Mouse (Mus musculus): ENCODE results near the gene Dpm3. TPM values are rescaled to one million over a fixed set of nuclear protein-coding genes. Genes with fewer than 3 reads are reported as not detected.

The Dpm3 gene
- polyA plus RNA-seq, 1 experiment, result 231 TPM

DNA sequence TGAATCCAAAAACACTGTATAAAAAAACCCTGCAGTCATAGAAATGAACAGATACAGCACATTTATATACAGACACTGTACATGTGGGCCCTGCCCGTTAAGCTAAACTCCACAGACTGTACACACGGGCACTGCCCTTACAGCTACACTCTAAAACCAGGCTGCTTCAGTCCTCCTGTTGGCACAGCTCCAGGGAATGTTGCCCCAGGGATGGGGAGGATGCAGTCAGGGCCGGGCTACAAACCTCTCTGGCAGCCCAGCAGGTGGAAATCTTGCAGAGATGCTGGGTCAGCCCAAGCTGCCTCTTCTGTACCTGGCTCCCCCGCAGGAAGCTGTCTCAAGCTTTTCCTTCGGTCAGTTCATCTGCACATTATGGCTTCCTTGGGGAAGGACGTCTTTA lies 12.6 kb downstream of the Dpm3 start:
- no peak for DNase-seq (ENCODE audit: low read depth in 1 of 2, low spot score in 2 of 2)
- H3K27ac ChIP-seq (ENCODE audit: insufficient read depth, low read length), result no peak overlapping the region
- peaks cover 8% of the 10 kb centered on the region; the same call in 1 of the 2 replicates for H3K4me1 ChIP-seq (ENCODE audit: control insufficient read depth, insufficient read depth, insufficient read length)
- H3K4me3 ChIP-seq (ENCODE audit: extremely low read depth, insufficient read depth, insufficient read length), result no peak overlapping the region
- WGBS, result 91% methylated on average over 6 of the region's 6 CpGs
- H3K36me3 ChIP-seq (ENCODE audit: control insufficient read depth, insufficient read depth, low read length), result no peaks in the 10 kb centered on the region; the same call in 1 of the 2 replicates
- TF ChIP-seq CTCF (IDR thresholded peaks at IDR 0.05; ENCODE audit: extremely low read depth, insufficient read depth, insufficient read length, insufficient replicate concordance) (no peak), POLR2A (IDR thresholded peaks at IDR 0.05; ENCODE audit: low read depth, low read length) (no peak; the same call in 1 of the 2 replicates)
- H3K27me3 ChIP-seq (ENCODE audit: control insufficient read depth, insufficient read depth, low read length), result no peaks in the 10 kb centered on the region

DNA sequence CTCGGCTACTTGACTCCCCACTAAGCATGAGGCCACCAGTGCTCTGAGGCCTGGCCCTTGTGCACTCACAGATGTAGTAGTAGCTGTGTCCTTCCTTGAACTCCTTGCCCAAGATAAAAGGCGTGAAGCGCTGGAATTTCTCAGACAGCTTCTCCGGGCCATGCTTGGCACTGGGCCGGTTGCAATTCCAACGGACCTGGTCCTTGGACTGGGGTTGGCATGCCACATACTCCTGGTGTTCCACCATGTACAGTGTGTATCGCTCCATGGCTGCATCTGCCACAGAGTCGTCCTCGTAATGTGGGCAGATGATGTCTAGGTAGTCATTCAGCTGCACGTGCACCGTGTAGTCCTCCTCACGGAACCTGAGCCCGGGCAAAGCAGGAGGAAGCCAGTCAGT lies 16.9 kb downstream of the Dpm3 start:
- DNase-seq (ENCODE audit: low read depth in 1 of 2, low spot score in 2 of 2), result no peak
- Histone ChIP-seq H3K4me1 (ENCODE audit: control insufficient read depth, insufficient read depth, insufficient read length) (peaks cover 9% of the 10 kb centered on the region; the same call in 1 of the 2 replicates), H3K36me3 (ENCODE audit: control insufficient read depth, insufficient read depth, low read length) (no peaks in the 10 kb centered on the region), H3K27ac (ENCODE audit: insufficient read depth, low read length) (no peak overlapping the region), H3K4me3 (ENCODE audit: extremely low read depth, insufficient read depth, insufficient read length) (no peak overlapping the region), H3K27me3 (ENCODE audit: control insufficient read depth, insufficient read depth, low read length) (peaks cover 11% of the 10 kb centered on the region; the same call in 1 of the 2 replicates)
- TF ChIP-seq POLR2A (IDR thresholded peaks at IDR 0.05; ENCODE audit: low read depth, low read length), result no peak
- TF ChIP-seq CTCF (IDR thresholded peaks at IDR 0.05; ENCODE audit: extremely low read depth, insufficient read depth, insufficient read length, insufficient replicate concordance), result no peak
- 95% methylated on average over 13 of the region's 13 CpGs for WGBS

DNA sequence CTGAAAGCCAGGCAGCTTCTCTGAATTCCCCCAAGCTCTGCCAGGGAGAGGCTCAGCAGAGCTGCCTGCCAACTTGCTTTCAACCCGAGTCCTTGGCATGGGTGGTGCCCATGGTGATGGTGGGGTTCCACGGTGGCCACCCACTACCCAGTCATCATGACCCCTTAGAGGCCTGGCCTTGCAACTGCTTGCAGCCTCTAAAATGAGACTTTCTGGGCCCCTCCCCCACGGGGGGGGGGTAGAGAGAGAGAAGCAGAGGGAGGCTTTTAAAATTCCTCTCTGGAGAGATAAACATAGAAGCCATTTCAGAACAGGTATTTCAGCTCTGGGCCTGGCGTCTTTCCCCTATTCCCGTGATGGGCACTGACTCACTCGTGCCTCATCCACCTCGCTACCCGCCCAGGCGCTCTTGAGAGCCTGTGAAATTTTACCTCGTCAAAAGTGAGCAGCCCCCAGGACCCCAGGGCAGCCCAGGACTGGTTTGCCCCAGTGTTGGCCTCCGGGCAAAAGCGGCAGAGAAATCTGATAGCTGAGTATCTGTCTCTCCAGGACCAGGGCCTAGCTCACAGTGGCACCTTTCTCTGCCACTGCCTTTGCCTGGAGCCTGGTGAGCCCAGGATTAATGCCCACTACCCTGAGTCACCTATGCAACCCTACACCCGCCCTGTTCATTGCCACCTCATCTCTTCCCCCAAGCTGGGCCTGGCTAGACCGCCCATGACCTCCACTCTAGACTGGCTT lies 18.3 kb downstream of the Dpm3 start:
- Histone ChIP-seq H3K27ac (ENCODE audit: insufficient read depth, low read length) (no peak overlapping the region), H3K4me1 (ENCODE audit: control insufficient read depth, insufficient read depth, insufficient read length) (peaks cover 14% of the 10 kb centered on the region; the same call in 1 of the 2 replicates), H3K36me3 (ENCODE audit: control insufficient read depth, insufficient read depth, low read length) (no peaks in the 10 kb centered on the region), H3K4me3 (ENCODE audit: extremely low read depth, insufficient read depth, insufficient read length) (no peak overlapping the region), H3K27me3 (ENCODE audit: control insufficient read depth, insufficient read depth, low read length) (peaks cover 11% of the 10 kb centered on the region; the same call in 1 of the 2 replicates)
- DNase-seq (ENCODE audit: low read depth in 1 of 2, low spot score in 2 of 2), result no peak
- TF ChIP-seq CTCF (IDR thresholded peaks at IDR 0.05; ENCODE audit: extremely low read depth, insufficient read depth, insufficient read length, insufficient replicate concordance) (no peak), POLR2A (IDR thresholded peaks at IDR 0.05; ENCODE audit: low read depth, low read length) (no peak)
- WGBS, result 73% methylated on average over 14 of the region's 14 CpGs

DNA sequence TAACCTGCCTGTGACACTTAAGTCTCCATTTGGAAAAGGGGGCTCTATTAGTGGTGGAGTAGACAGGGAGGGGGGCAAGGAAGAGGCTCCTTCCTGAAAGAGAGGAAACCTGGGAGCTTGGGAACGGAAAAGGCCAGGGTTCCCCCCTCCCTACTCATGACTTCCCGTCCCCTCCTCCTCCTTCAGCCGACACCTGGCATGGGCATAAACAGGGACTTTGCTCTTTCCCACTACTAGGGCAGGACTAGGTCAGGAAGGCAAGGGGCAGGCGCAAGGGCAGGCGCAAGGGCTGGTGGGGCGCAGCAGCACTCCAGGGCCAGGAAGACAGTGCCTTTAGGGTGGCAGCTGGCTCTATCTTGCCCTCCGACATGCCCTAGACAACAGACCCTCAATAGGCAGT lies 18.9 kb downstream of the Dpm3 start:
- H3K4me1 ChIP-seq (ENCODE audit: control insufficient read depth, insufficient read depth, insufficient read length), result peaks cover 14% of the 10 kb centered on the region; the same call in 1 of the 2 replicates
- DNase-seq (ENCODE audit: low read depth in 1 of 2, low spot score in 2 of 2), result no peak
- no peak for TF ChIP-seq CTCF (IDR thresholded peaks at IDR 0.05; ENCODE audit: extremely low read depth, insufficient read depth, insufficient read length, insufficient replicate concordance)
- whole genome bisulfite sequencing, result 84% methylated on average over 7 of the region's 7 CpGs
- no peak overlapping the region for H3K4me3 ChIP-seq (ENCODE audit: extremely low read depth, insufficient read depth, insufficient read length)
- H3K27ac ChIP-seq (ENCODE audit: insufficient read depth, low read length), result no peak overlapping the region
- peaks cover 11% of the 10 kb centered on the region; the same call in 1 of the 2 replicates for H3K27me3 ChIP-seq (ENCODE audit: control insufficient read depth, insufficient read depth, low read length)
- H3K36me3 ChIP-seq (ENCODE audit: control insufficient read depth, insufficient read depth, low read length), result no peaks in the 10 kb centered on the region

DNA sequence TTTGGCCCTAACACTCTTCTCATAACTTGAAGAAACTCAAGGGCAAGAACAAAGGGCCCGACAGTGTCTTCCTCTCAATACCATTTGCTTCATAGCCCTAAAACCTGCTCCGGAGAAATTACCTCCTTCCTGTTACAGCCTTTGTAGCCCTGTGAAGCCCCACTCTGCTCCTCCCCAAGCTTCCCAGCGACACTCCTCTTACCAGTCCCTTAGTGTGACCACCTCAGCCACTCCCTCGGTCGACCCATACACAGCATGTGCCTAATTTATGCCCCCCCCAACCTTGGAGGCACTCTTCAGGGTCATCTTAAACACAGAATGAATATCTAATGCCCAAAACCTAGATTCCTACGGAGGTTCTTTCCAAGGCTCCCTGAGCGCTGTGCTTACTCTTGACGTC lies 19.5 kb downstream of the Dpm3 start:
- no peak overlapping the region for H3K27ac ChIP-seq (ENCODE audit: insufficient read depth, low read length)
- peak overlapping the region; percentile 57; the same call in 1 of the 2 replicates for H3K4me3 ChIP-seq (ENCODE audit: extremely low read depth, insufficient read depth, insufficient read length)
- peaks cover 11% of the 10 kb centered on the region; the same call in 1 of the 2 replicates for H3K27me3 ChIP-seq (ENCODE audit: control insufficient read depth, insufficient read depth, low read length)
- 48% methylated on average over 8 of the region's 8 CpGs for WGBS
- TF ChIP-seq POLR2A (IDR thresholded peaks at IDR 0.05; ENCODE audit: low read depth, low read length) (no peak), CTCF (IDR thresholded peaks at IDR 0.05; ENCODE audit: extremely low read depth, insufficient read depth, insufficient read length, insufficient replicate concordance) (no peak)
- H3K4me1 ChIP-seq (ENCODE audit: control insufficient read depth, insufficient read depth, insufficient read length), result peaks cover 14% of the 10 kb centered on the region; the same call in 1 of the 2 replicates
- no peak for DNase-seq (ENCODE audit: low read depth in 1 of 2, low spot score in 2 of 2)
- no peaks in the 10 kb centered on the region for H3K36me3 ChIP-seq (ENCODE audit: control insufficient read depth, insufficient read depth, low read length)

DNA sequence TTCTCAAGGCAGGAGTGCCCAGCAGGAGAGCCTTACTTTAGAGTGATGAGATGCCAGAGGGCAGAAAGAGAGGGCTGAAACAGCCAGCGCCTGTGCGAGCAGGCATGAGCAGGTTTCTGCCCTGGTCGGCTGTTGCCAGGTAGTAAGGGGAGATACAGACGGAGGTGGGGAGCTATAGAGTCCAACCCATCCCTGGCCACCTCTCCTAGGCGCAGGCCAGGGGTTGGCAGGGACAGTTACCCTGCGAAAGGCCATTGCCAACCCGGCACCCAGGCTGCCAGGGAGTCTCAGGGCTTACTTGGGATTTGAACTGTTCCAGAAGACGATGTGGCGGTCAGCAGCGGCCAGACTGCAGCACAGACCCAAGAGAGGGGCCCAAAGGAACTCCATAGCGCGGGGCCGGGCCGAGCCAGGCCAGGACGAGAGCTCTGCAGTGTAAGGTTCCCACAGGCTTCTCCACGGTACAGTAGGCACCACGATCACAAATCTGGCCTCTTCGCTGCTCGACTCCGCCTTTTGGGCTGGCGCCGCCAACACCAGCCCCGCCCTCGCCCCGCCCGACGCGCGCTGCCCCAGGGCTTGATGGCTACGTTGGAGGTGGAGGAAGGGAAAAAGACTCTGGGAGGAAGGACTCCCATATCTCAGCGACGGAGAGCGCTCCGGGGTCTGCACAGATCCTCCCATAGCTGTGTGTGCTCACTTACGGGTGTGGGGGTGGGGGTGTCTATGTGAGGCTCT lies 20.2 kb downstream of the Dpm3 start:
- WGBS, result 9% methylated on average over 35 of the region's 35 CpGs
- H3K4me3 ChIP-seq (ENCODE audit: extremely low read depth, insufficient read depth, insufficient read length), result peak overlapping the region; percentile 57
- TF ChIP-seq POLR2A (IDR thresholded peaks at IDR 0.05; ENCODE audit: low read depth, low read length), result 0 out of 2 replicates have a peak, but pooled peaks have one; percentile 10
- no peak for TF ChIP-seq CTCF (IDR thresholded peaks at IDR 0.05; ENCODE audit: extremely low read depth, insufficient read depth, insufficient read length, insufficient replicate concordance)
- peak in 1 of 2 experiments; percentile 69 for DNase-seq (ENCODE audit: low read depth in 1 of 2, low spot score in 2 of 2)
- H3K36me3 ChIP-seq (ENCODE audit: control insufficient read depth, insufficient read depth, low read length), result no peaks in the 10 kb centered on the region
- H3K4me1 ChIP-seq (ENCODE audit: control insufficient read depth, insufficient read depth, insufficient read length), result peaks cover 14% of the 10 kb centered on the region; the same call in 1 of the 2 replicates
- H3K27me3 ChIP-seq (ENCODE audit: control insufficient read depth, insufficient read depth, low read length), result peaks cover 11% of the 10 kb centered on the region; the same call in 1 of the 2 replicates
- H3K27ac ChIP-seq (ENCODE audit: insufficient read depth, low read length), result peak overlapping the region; percentile 31; the same call in 1 of the 2 replicates

Measured in spleen, adult 2 months (tissue).